ENCODE assay signal across 13 mouse cellular contexts in the genomic region with DNA sequence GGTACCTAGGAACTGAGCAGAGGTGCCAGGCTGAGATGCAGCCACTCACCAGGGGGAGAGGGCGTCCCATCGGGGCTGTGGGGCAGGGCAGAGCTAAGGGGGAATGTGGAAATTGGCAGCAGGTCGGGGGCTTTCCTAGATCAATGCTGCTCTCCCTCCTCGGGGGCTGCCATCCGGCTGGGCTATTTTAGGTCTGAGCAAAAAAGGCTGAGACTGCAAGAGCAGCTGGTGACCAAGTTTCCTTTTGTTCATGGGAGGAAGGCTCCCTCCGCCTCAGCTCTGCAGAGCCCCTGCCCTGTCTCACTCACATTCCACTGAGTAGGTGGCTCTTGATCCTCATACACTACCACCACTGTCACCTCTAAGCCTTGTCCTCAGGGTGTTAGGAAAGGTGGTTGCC. TPM values are rescaled to one million over a fixed set of nuclear protein-coding genes. Genes with fewer than 3 reads are reported as not detected.
A peak's percentile ranks its signal among the peaks of the same experiment; 100 is the strongest.
DNase-seq lines count a peak whose midpoint lies in the region; ATAC-seq and TF ChIP-seq lines count a peak whose summit lies in the region.
"Had no signal": no experiment of that assay in that cellular context is flagged by ENCODE, and none has a peak within 500 bp of the region (broad histone marks: within the 10 kb centered on the region; RNA-seq: fewer than 3 reads in every experiment).

No protein-coding gene starts in this region.

- H3K27me3 ChIP-seq in forebrain, embryonic 10.5 days (ENCODE audit: poor library complexity, severe bottlenecking), result no peaks in the 10 kb centered on the region; the same call in 1 of the 2 replicates
- no peaks in the 10 kb centered on the region for H3K27me3 ChIP-seq in forebrain, embryonic 16.5 days (replicated peaks; ENCODE audit: control insufficient read depth, insufficient read depth, low read length)
- H3K27me3 ChIP-seq in hindbrain, embryonic 15.5 days, result no peaks in the 10 kb centered on the region
- no peaks in the 10 kb centered on the region; the same call in 1 of the 2 replicates for H3K27me3 ChIP-seq in hindbrain, embryonic 11.5 days (ENCODE audit: control insufficient read depth, insufficient read depth, low read length)
- H3K27me3 ChIP-seq in spleen, adult 2 months (ENCODE audit: control insufficient read depth, insufficient read depth, low read length), result no peaks in the 10 kb centered on the region

- WGBS in forebrain, embryonic 10.5 days, result 42% methylated on average over 6 of the region's 6 CpGs
- 39% methylated on average over 6 of the region's 6 CpGs for WGBS in forebrain, embryonic 16.5 days
- WGBS in hindbrain, embryonic 15.5 days, result 41% methylated on average over 6 of the region's 6 CpGs
- WGBS in hindbrain, embryonic 11.5 days, result 43% methylated on average over 6 of the region's 6 CpGs
- WGBS in spleen, adult 2 months, result 20% methylated on average over 6 of the region's 6 CpGs

- no peak overlapping the region for H3K4me2 ChIP-seq in forebrain, embryonic 16.5 days (ENCODE audit: low read length)
- H3K4me2 ChIP-seq in hindbrain, embryonic 15.5 days, result no peak overlapping the region
- no peak overlapping the region for H3K4me2 ChIP-seq in hindbrain, embryonic 11.5 days (replicated peaks; ENCODE audit: low read depth, low read length)
- H3K4me2 ChIP-seq: midbrain, embryonic 12.5 days had no signal

- H3K9ac ChIP-seq in forebrain, embryonic 16.5 days (replicated peaks; ENCODE audit: low read depth, low read length), result no peak overlapping the region
- H3K9ac ChIP-seq in hindbrain, embryonic 15.5 days, result no peak overlapping the region
- no peak overlapping the region for H3K9ac ChIP-seq in hindbrain, embryonic 11.5 days (ENCODE audit: low read depth, low read length)

- TF ChIP-seq CTCF in spleen, adult 2 months (IDR thresholded peaks at IDR 0.05; ENCODE audit: extremely low read depth, insufficient read depth, insufficient read length, insufficient replicate concordance), result no peak

- no peak overlapping the region for H3K4me3 ChIP-seq in forebrain, embryonic 10.5 days
- no peak overlapping the region for H3K4me3 ChIP-seq in forebrain, embryonic 16.5 days (replicated peaks; ENCODE audit: low read length)
- H3K4me3 ChIP-seq in hindbrain, embryonic 15.5 days, result no peak overlapping the region
- no peak overlapping the region for H3K4me3 ChIP-seq in hindbrain, embryonic 11.5 days (ENCODE audit: low read depth, low read length)
- H3K4me3 ChIP-seq in spleen, adult 2 months (ENCODE audit: extremely low read depth, insufficient read depth, insufficient read length), result no peak overlapping the region
- H3K4me3 ChIP-seq: heart, adult 2 months; midbrain, embryonic 12.5 days had no signal

- H3K36me3 ChIP-seq in forebrain, embryonic 10.5 days (replicated peaks), result peaks cover 44% of the 10 kb centered on the region
- H3K36me3 ChIP-seq in forebrain, embryonic 16.5 days (ENCODE audit: control insufficient read depth, insufficient read depth), result peaks cover 2% of the 10 kb centered on the region
- H3K36me3 ChIP-seq in hindbrain, embryonic 15.5 days, result peaks cover 10% of the 10 kb centered on the region; the same call in 1 of the 2 replicates
- no peaks in the 10 kb centered on the region for H3K36me3 ChIP-seq in hindbrain, embryonic 11.5 days (ENCODE audit: control insufficient read depth, insufficient read depth, low read length)
- no peaks in the 10 kb centered on the region for H3K36me3 ChIP-seq in spleen, adult 2 months (ENCODE audit: control insufficient read depth, insufficient read depth, low read length)

- ATAC-seq in forebrain, embryonic 16.5 days, result no peak
- ATAC-seq in hindbrain, embryonic 15.5 days (ENCODE audit: low FRiP score, low read depth), result 0 out of 2 replicates have a peak, but pooled peaks have one; percentile 17
- no peak for ATAC-seq in hindbrain, embryonic 11.5 days (ENCODE audit: low FRiP score)

- H3K27ac ChIP-seq in forebrain, embryonic 10.5 days, result 0 out of 2 replicates have a peak overlapping the region, but pooled peaks have one; percentile 51
- no peak overlapping the region for H3K27ac ChIP-seq in forebrain, embryonic 16.5 days (ENCODE audit: low read length)
- no peak overlapping the region for H3K27ac ChIP-seq in hindbrain, embryonic 15.5 days (replicated peaks)
- H3K27ac ChIP-seq in hindbrain, embryonic 11.5 days (ENCODE audit: low read depth, low read length), result no peak overlapping the region
- H3K27ac ChIP-seq in spleen, adult 2 months (ENCODE audit: insufficient read depth, low read length), result peak overlapping the region; percentile 23; the same call in 1 of the 2 replicates
- H3K27ac ChIP-seq: heart, adult 2 months; midbrain, embryonic 12.5 days had no signal

- no peaks in the 10 kb centered on the region for H3K9me3 ChIP-seq in forebrain, embryonic 10.5 days
- no peaks in the 10 kb centered on the region for H3K9me3 ChIP-seq in forebrain, embryonic 16.5 days (ENCODE audit: control insufficient read depth, low read length)
- no peaks in the 10 kb centered on the region for H3K9me3 ChIP-seq in hindbrain, embryonic 15.5 days
- H3K9me3 ChIP-seq in hindbrain, embryonic 11.5 days (ENCODE audit: control insufficient read depth, low read length), result no peaks in the 10 kb centered on the region
- H3K9me3 ChIP-seq: midbrain, embryonic 12.5 days had no signal

- H3K4me1 ChIP-seq in forebrain, embryonic 10.5 days, result peaks cover 32% of the 10 kb centered on the region
- no peaks in the 10 kb centered on the region for H3K4me1 ChIP-seq in forebrain, embryonic 16.5 days (replicated peaks; ENCODE audit: control insufficient read depth, insufficient read depth, low read length)
- no peaks in the 10 kb centered on the region for H3K4me1 ChIP-seq in hindbrain, embryonic 15.5 days (replicated peaks)
- 0 out of 2 replicates have a peak, but pooled peaks cover 2% of the 10 kb centered on the region for H3K4me1 ChIP-seq in hindbrain, embryonic 11.5 days (replicated peaks; ENCODE audit: control insufficient read depth, insufficient read depth, low read length)
- no peaks in the 10 kb centered on the region for H3K4me1 ChIP-seq in spleen, adult 2 months (ENCODE audit: control insufficient read depth, insufficient read depth, insufficient read length)
- H3K4me1 ChIP-seq: midbrain, embryonic 12.5 days had no signal

- TF ChIP-seq POLR2A in spleen, adult 2 months (IDR thresholded peaks at IDR 0.05; ENCODE audit: low read depth, low read length), result no peak

- DNase-seq in forebrain, embryonic 10.5 days (ENCODE audit: extremely low spot score, low spot score), result no peak
- DNase-seq in hindbrain, embryonic 11.5 days (ENCODE audit: low spot score), result no peak
- no peak for DNase-seq in spleen, adult 2 months (ENCODE audit: low read depth in 1 of 2, low spot score in 2 of 2)
- DNase-seq in spleen, adult 12 weeks (ENCODE audit: low spot score), result no peak
- DNase-seq in thymus, postnatal 10 days (ENCODE audit: low spot score in 2 of 2), result no peak
- no peak for DNase-seq in adrenal gland, adult (ENCODE audit: inconsistent age in 2 of 2, low spot score in 1 of 2)
- DNase-seq: cerebellum, adult 11-12 months; heart, adult 2 months; kidney, postnatal 14 days; lung, postnatal 10 days had no signal

RNA-seq across cellular contexts. Expression of a gene that starts 16.8 kb away (rescaled TPM):
- polyA plus RNA-seq in forebrain, embryonic 10.5 days (2016; fragmentation: Nextera tagmentation; extraction: Ambion mirVana), result 8.7 and 10.0 TPM in 2 replicates
- polyA plus RNA-seq in forebrain, embryonic 16.5 days (2015; fragmentation: Nextera tagmentation; extraction: Ambion mirVana), result 81.6 and 110 TPM in 2 replicates
- 127 and 145 TPM in 2 replicates for polyA plus RNA-seq in hindbrain, embryonic 15.5 days (2015; fragmentation: Nextera tagmentation; extraction: Ambion mirVana)
- 21.8 and 24.0 TPM in 2 replicates for polyA plus RNA-seq in hindbrain, embryonic 11.5 days (2014; fragmentation: Nextera tagmentation; extraction: Ambion mirVana)
- 8.5 and 9.0 TPM in 2 replicates for polyA plus RNA-seq in spleen, adult 2 months (2012; rRNA removed)

RNA-seq across cellular contexts. Expression of a gene that starts 23.9 kb away (rescaled TPM):
- 25.0 and 26.1 TPM in 2 replicates for polyA plus RNA-seq in forebrain, embryonic 10.5 days (2016; fragmentation: Nextera tagmentation; extraction: Ambion mirVana)
- polyA plus RNA-seq in forebrain, embryonic 16.5 days (2015; fragmentation: Nextera tagmentation; extraction: Ambion mirVana), result 35.2 and 40.4 TPM in 2 replicates
- 41.1 and 42.9 TPM in 2 replicates for polyA plus RNA-seq in hindbrain, embryonic 15.5 days (2015; fragmentation: Nextera tagmentation; extraction: Ambion mirVana)
- 26.2 and 29.2 TPM in 2 replicates for polyA plus RNA-seq in hindbrain, embryonic 11.5 days (2014; fragmentation: Nextera tagmentation; extraction: Ambion mirVana)
- 15.5 and 23.5 TPM in 2 replicates for polyA plus RNA-seq in spleen, adult 2 months (2012; rRNA removed)

RNA-seq across cellular contexts. Expression of a gene that starts 24.7 kb away (rescaled TPM):
- polyA plus RNA-seq in forebrain, embryonic 10.5 days (2016; fragmentation: Nextera tagmentation; extraction: Ambion mirVana), result 172 and 176 TPM in 2 replicates
- 81.9 and 96.3 TPM in 2 replicates for polyA plus RNA-seq in forebrain, embryonic 16.5 days (2015; fragmentation: Nextera tagmentation; extraction: Ambion mirVana)
- polyA plus RNA-seq in hindbrain, embryonic 15.5 days (2015; fragmentation: Nextera tagmentation; extraction: Ambion mirVana), result 76.3 and 80.3 TPM in 2 replicates
- 113 and 118 TPM in 2 replicates for polyA plus RNA-seq in hindbrain, embryonic 11.5 days (2014; fragmentation: Nextera tagmentation; extraction: Ambion mirVana)
- 47.5 and 67.3 TPM in 2 replicates for polyA plus RNA-seq in spleen, adult 2 months (2012; rRNA removed)

RNA-seq across cellular contexts. Expression of a gene that starts 31.1 kb away (rescaled TPM):
- 40.1 and 40.8 TPM in 2 replicates for polyA plus RNA-seq in forebrain, embryonic 10.5 days (2016; fragmentation: Nextera tagmentation; extraction: Ambion mirVana)
- polyA plus RNA-seq in forebrain, embryonic 16.5 days (2015; fragmentation: Nextera tagmentation; extraction: Ambion mirVana), result 70.6 and 78.0 TPM in 2 replicates
- 68.1 and 68.3 TPM in 2 replicates for polyA plus RNA-seq in hindbrain, embryonic 15.5 days (2015; fragmentation: Nextera tagmentation; extraction: Ambion mirVana)
- polyA plus RNA-seq in hindbrain, embryonic 11.5 days (2014; fragmentation: Nextera tagmentation; extraction: Ambion mirVana), result 45.1 and 48.3 TPM in 2 replicates
- polyA plus RNA-seq in spleen, adult 2 months (2012; rRNA removed), result 43.6 and 53.7 TPM in 2 replicates

RNA-seq across cellular contexts. Expression of a gene that starts 38.0 kb away (rescaled TPM):
- polyA plus RNA-seq in forebrain, embryonic 10.5 days (2016; fragmentation: Nextera tagmentation; extraction: Ambion mirVana), result 6.6 and 7.7 TPM in 2 replicates
- 27.2 and 27.7 TPM in 2 replicates for polyA plus RNA-seq in forebrain, embryonic 16.5 days (2015; fragmentation: Nextera tagmentation; extraction: Ambion mirVana)
- polyA plus RNA-seq in hindbrain, embryonic 15.5 days (2015; fragmentation: Nextera tagmentation; extraction: Ambion mirVana), result 37.3 and 43.0 TPM in 2 replicates
- 10.4 and 12.0 TPM in 2 replicates for polyA plus RNA-seq in hindbrain, embryonic 11.5 days (2014; fragmentation: Nextera tagmentation; extraction: Ambion mirVana)
- polyA plus RNA-seq in spleen, adult 2 months (2012; rRNA removed), result 0.78 and 1.4 TPM in 2 replicates

Comparison
In these comparisons a context has a peak if more than half of its experiments do, and no peak if none do; other contexts are left out.
1. H3K27ac ChIP-seq: peak in forebrain, embryonic 10.5 days (single experiment) and spleen, adult 2 months (single experiment); none in forebrain, embryonic 16.5 days (single experiment), hindbrain, embryonic 15.5 days (single experiment) and hindbrain, embryonic 11.5 days (single experiment).